In genomic region chr4:156188162-156188810, GRCm38 (mm10) we compare ENCODE assay signal across 9 mouse cellular contexts. TPM values are rescaled to one million over a fixed set of nuclear protein-coding genes. Genes with fewer than 3 reads are reported as not detected.
DNase-seq lines count a peak whose midpoint lies in the region; ATAC-seq and TF ChIP-seq lines count a peak whose summit lies in the region.
"Had no signal": no experiment of that assay in that cellular context is flagged by ENCODE, and none has a peak within 500 bp of the region (broad histone marks: within the 10 kb centered on the region; RNA-seq: fewer than 3 reads in every experiment).

No protein-coding gene starts in this region.

- intact Hi-C loops in heart, postnatal 25 days (cut with DNase I) = no loop called here

- peak overlapping the region; percentile 34; the same call in 1 of the 2 replicates for H3K4me3 ChIP-seq in heart, embryonic 10.5 days
- H3K4me3 ChIP-seq in stomach, embryonic 16.5 days (replicated peaks; ENCODE audit: low read length) = no peak overlapping the region
- H3K4me3 ChIP-seq in stomach, postnatal 0 days (ENCODE audit: low read depth, low read length) = no peak overlapping the region
- no peak overlapping the region for H3K4me3 ChIP-seq in limb, embryonic 13.5 days

- no peak overlapping the region for H3K4me2 ChIP-seq in stomach, embryonic 16.5 days (ENCODE audit: low read depth, low read length)
- H3K4me2 ChIP-seq in stomach, postnatal 0 days (replicated peaks; ENCODE audit: low read depth) = no peak overlapping the region
- H3K4me2 ChIP-seq in limb, embryonic 13.5 days (replicated peaks) = peak overlapping the region; percentile 34; the same call in 1 of the 2 replicates

- peak overlapping the region; percentile 83 for H3K27ac ChIP-seq in heart, embryonic 10.5 days
- 0 out of 2 replicates have a peak overlapping the region, but pooled peaks have one; percentile 39 for H3K27ac ChIP-seq in stomach, embryonic 16.5 days (ENCODE audit: low read length)
- no peak overlapping the region for H3K27ac ChIP-seq in stomach, postnatal 0 days (replicated peaks)
- peak overlapping the region; percentile 76; the same call in 1 of the 2 replicates for H3K27ac ChIP-seq in limb, embryonic 13.5 days

- peaks cover 51% of the 10 kb centered on the region for H3K36me3 ChIP-seq in heart, embryonic 10.5 days
- no peaks in the 10 kb centered on the region for H3K36me3 ChIP-seq in stomach, embryonic 16.5 days (ENCODE audit: control insufficient read depth, insufficient read depth, low read length)
- no peaks in the 10 kb centered on the region for H3K36me3 ChIP-seq in stomach, postnatal 0 days (ENCODE audit: control insufficient read depth, insufficient read depth, low read length)
- H3K36me3 ChIP-seq in limb, embryonic 13.5 days = peaks cover 73% of the 10 kb centered on the region

- TF ChIP-seq CTCF in stomach, postnatal 0 days (IDR thresholded peaks at IDR 0.05; ENCODE audit: low read depth) = no peak

- H3K9ac ChIP-seq in stomach, embryonic 16.5 days (ENCODE audit: low read length) = 0 out of 2 replicates have a peak overlapping the region, but pooled peaks have one; percentile 18
- H3K9ac ChIP-seq in stomach, postnatal 0 days (ENCODE audit: low read length) = no peak overlapping the region
- H3K9ac ChIP-seq in limb, embryonic 13.5 days = peak overlapping the region; percentile 14; the same call in 1 of the 2 replicates

- no peak for ATAC-seq in stomach, embryonic 16.5 days (ENCODE audit: insufficient read depth, low FRiP score)
- ATAC-seq in stomach, postnatal 0 days (ENCODE audit: low FRiP score, low TSS enrichment) = no peak
- ATAC-seq in limb, embryonic 13.5 days (ENCODE audit: low FRiP score, low read depth) = no peak
- ATAC-seq in monocyte, adult 5-6 weeks (replicated peaks; ENCODE audit: insufficient number of reproducible peaks, low FRiP score, low TSS enrichment, poor library complexity, severe bottlenecking) = no peak

- 54% methylated on average over 5 of the region's 5 CpGs for WGBS in heart, embryonic 10.5 days
- 70% methylated on average over 5 of the region's 5 CpGs for WGBS in stomach, embryonic 16.5 days
- 77% methylated on average over 5 of the region's 5 CpGs for WGBS in stomach, postnatal 0 days
- 69% methylated on average over 5 of the region's 5 CpGs for WGBS in limb, embryonic 13.5 days

- peaks cover 82% of the 10 kb centered on the region for H3K4me1 ChIP-seq in heart, embryonic 10.5 days
- H3K4me1 ChIP-seq in stomach, embryonic 16.5 days (ENCODE audit: control insufficient read depth, insufficient read depth, low read length) = peaks cover 44% of the 10 kb centered on the region
- H3K4me1 ChIP-seq in stomach, postnatal 0 days (replicated peaks; ENCODE audit: control insufficient read depth, insufficient read depth) = peaks cover 9% of the 10 kb centered on the region; the same call in 1 of the 2 replicates
- peaks cover 66% of the 10 kb centered on the region for H3K4me1 ChIP-seq in limb, embryonic 13.5 days

- no peak for DNase-seq in heart, embryonic 10.5 days (ENCODE audit: low spot score)
- no peak for DNase-seq in heart, postnatal 25 days (ENCODE audit: low spot score)
- no peak for DNase-seq in stomach, postnatal 0 days (ENCODE audit: low spot score)
- DNase-seq in thymus, postnatal 14 days = no peak
- no peak for DNase-seq in right cerebral cortex, adult 18-20 months
- DNase-seq: thymus, adult 18-20 months had no signal

- no peaks in the 10 kb centered on the region for H3K27me3 ChIP-seq in heart, embryonic 10.5 days (ENCODE audit: insufficient read depth, poor library complexity, severe bottlenecking)
- no peaks in the 10 kb centered on the region for H3K27me3 ChIP-seq in stomach, embryonic 16.5 days (ENCODE audit: control insufficient read depth, insufficient read depth, low read length)
- no peaks in the 10 kb centered on the region for H3K27me3 ChIP-seq in stomach, postnatal 0 days (ENCODE audit: control insufficient read depth, insufficient read depth, low read length)
- no peaks in the 10 kb centered on the region for H3K27me3 ChIP-seq in limb, embryonic 13.5 days

- no peak for TF ChIP-seq EP300 in stomach, postnatal 0 days (optimal IDR thresholded peaks at IDR 0.05)

- no peaks in the 10 kb centered on the region for H3K9me3 ChIP-seq in heart, embryonic 10.5 days
- no peaks in the 10 kb centered on the region for H3K9me3 ChIP-seq in stomach, embryonic 16.5 days (replicated peaks; ENCODE audit: control insufficient read depth, low read length)
- no peaks in the 10 kb centered on the region for H3K9me3 ChIP-seq in stomach, postnatal 0 days (ENCODE audit: control insufficient read depth, low read length)
- H3K9me3 ChIP-seq in limb, embryonic 13.5 days = no peaks in the 10 kb centered on the region

RNA-seq across cellular contexts. Expression of gene Agrn, which starts 9.0 kb away (rescaled TPM):
- 46.3 and 51.3 TPM in 2 replicates for polyA plus RNA-seq in heart, embryonic 10.5 days (2016; fragmentation: Nextera tagmentation; extraction: Ambion mirVana)
- 10 to 100 TPM; 35.3 to 40.4 TPM for total RNA-seq in heart, postnatal 25 days (2021)
- 62.8 and 63.6 TPM in 2 replicates for polyA plus RNA-seq in stomach, embryonic 16.5 days (2015; fragmentation: Nextera tagmentation; extraction: Ambion mirVana)
- 17.7 and 21.4 TPM in 2 replicates for polyA plus RNA-seq in stomach, postnatal 0 days (2015; fragmentation: Nextera tagmentation; extraction: Ambion mirVana)
- polyA plus RNA-seq in limb, embryonic 13.5 days (2015; fragmentation: Nextera tagmentation; extraction: Ambion mirVana) = 69.5 and 73.9 TPM in 2 replicates
- total RNA-seq in monocyte, adult 5-6 weeks (2017) = 1.4 to 8.4 TPM (median 2.7 TPM) in 3 replicates

RNA-seq across cellular contexts. Expression of gene Isg15, which starts 12.3 kb away (rescaled TPM):
- 0.59 TPM in 1 of 2 replicates, not detected in the other for polyA plus RNA-seq in heart, embryonic 10.5 days (2016; fragmentation: Nextera tagmentation; extraction: Ambion mirVana)
- 1 to 10 TPM; 3.2 to 4.5 TPM for total RNA-seq in heart, postnatal 25 days (2021)
- polyA plus RNA-seq in stomach, embryonic 16.5 days (2015; fragmentation: Nextera tagmentation; extraction: Ambion mirVana) = 1.4 and 2.3 TPM in 2 replicates
- polyA plus RNA-seq in stomach, postnatal 0 days (2015; fragmentation: Nextera tagmentation; extraction: Ambion mirVana) = 3.1 and 4.1 TPM in 2 replicates
- 1.5 and 2.4 TPM in 2 replicates for polyA plus RNA-seq in limb, embryonic 13.5 days (2015; fragmentation: Nextera tagmentation; extraction: Ambion mirVana)
- 1.9 to 9.6 TPM (median 2.4 TPM) in 3 replicates for total RNA-seq in monocyte, adult 5-6 weeks (2017)

RNA-seq across cellular contexts. Expression of gene AW011738, which starts 14.8 kb away (rescaled TPM):
- polyA plus RNA-seq in heart, embryonic 10.5 days (2016; fragmentation: Nextera tagmentation; extraction: Ambion mirVana) = 1.3 and 2.0 TPM in 2 replicates
- total RNA-seq in heart, postnatal 25 days (2021) = 1 to 10 TPM; 6.3 to 6.9 TPM
- 2.3 and 2.4 TPM in 2 replicates for polyA plus RNA-seq in stomach, embryonic 16.5 days (2015; fragmentation: Nextera tagmentation; extraction: Ambion mirVana)
- 1.2 and 1.6 TPM in 2 replicates for polyA plus RNA-seq in stomach, postnatal 0 days (2015; fragmentation: Nextera tagmentation; extraction: Ambion mirVana)
- 2.0 and 2.3 TPM in 2 replicates for polyA plus RNA-seq in limb, embryonic 13.5 days (2015; fragmentation: Nextera tagmentation; extraction: Ambion mirVana)
- 2.6 to 12.3 TPM (median 3.3 TPM) in 3 replicates for total RNA-seq in monocyte, adult 5-6 weeks (2017)

RNA-seq across cellular contexts. Expression of gene Perm1, which starts 27.4 kb away (rescaled TPM):
- polyA plus RNA-seq in heart, embryonic 10.5 days (2016; fragmentation: Nextera tagmentation; extraction: Ambion mirVana) = 0.64 and 1.2 TPM in 2 replicates
- total RNA-seq in heart, postnatal 25 days (2021) = 100 to 1,000 TPM; 227 to 246 TPM
- 3.6 and 5.4 TPM in 2 replicates for polyA plus RNA-seq in stomach, embryonic 16.5 days (2015; fragmentation: Nextera tagmentation; extraction: Ambion mirVana)
- 4.0 and 4.6 TPM in 2 replicates for polyA plus RNA-seq in stomach, postnatal 0 days (2015; fragmentation: Nextera tagmentation; extraction: Ambion mirVana)
- polyA plus RNA-seq in limb, embryonic 13.5 days (2015; fragmentation: Nextera tagmentation; extraction: Ambion mirVana) = 0.59 and 0.66 TPM in 2 replicates
- total RNA-seq in monocyte, adult 5-6 weeks (2017) = 0.19 to 0.48 TPM in 2 of 3 replicates, not detected in the other

RNA-seq across cellular contexts. Expression of gene Plekhn1, which starts 46.4 kb away (rescaled TPM):
- 15.2 and 15.9 TPM in 2 replicates for polyA plus RNA-seq in heart, embryonic 10.5 days (2016; fragmentation: Nextera tagmentation; extraction: Ambion mirVana)
- 10 to 100 TPM; 10.5 to 10.6 TPM for total RNA-seq in heart, postnatal 25 days (2021)
- 27.7 and 36.6 TPM in 2 replicates for polyA plus RNA-seq in stomach, embryonic 16.5 days (2015; fragmentation: Nextera tagmentation; extraction: Ambion mirVana)
- 34.0 and 41.9 TPM in 2 replicates for polyA plus RNA-seq in stomach, postnatal 0 days (2015; fragmentation: Nextera tagmentation; extraction: Ambion mirVana)
- 24.6 and 24.9 TPM in 2 replicates for polyA plus RNA-seq in limb, embryonic 13.5 days (2015; fragmentation: Nextera tagmentation; extraction: Ambion mirVana)
- total RNA-seq in monocyte, adult 5-6 weeks (2017) = 4.3 to 17.1 TPM (median 16.9 TPM) in 3 replicates
